Mouse (Mus musculus): Measurements from ENCODE around the gene Mbd4. TPM values are rescaled to one million over a fixed set of nuclear protein-coding genes. Genes with fewer than 3 reads are reported as not detected.

Mbd4 gene
- total and polyA plus RNA-seq, 3 experiments, result 6.4 to 10.1 TPM; not detected in 1

DNA sequence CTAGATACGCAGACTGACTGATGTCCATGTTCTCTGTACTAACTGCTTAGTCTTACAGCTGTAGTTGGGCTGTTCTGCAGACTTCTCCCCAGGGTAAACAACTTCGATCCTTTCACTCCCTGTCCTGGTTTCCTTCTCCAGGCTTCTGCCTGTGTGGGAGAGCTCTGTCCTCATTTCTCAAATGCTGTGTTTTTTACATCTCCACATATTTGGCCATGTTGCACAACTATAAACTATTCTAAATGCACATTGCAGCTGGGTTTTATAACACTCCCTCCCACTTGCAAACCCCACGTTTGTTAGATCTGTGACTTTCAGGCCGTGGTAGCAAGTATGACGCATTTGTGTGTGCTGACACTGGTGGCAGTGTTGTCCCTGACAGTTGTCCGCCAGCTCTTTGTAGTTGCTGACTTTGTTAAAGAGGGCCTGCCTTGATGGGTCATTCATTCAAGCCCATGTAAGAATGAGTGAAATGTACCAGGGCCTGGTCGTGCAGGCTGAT, 10.2 kb upstream of the Mbd4 start:
- H3K27ac ChIP-seq (ENCODE audit: control insufficient read depth, low read depth, low read length), result no peak overlapping the region
- no peak overlapping the region for H3K4me3 ChIP-seq (ENCODE audit: control insufficient read depth in 1 of 2, insufficient read depth in 1 of 2, low read depth in 2 of 2, low read length in 2 of 2)
- no peak overlapping the region for H3K9ac ChIP-seq (ENCODE audit: control insufficient read depth, low read depth, low read length, poor library complexity, severe bottlenecking)
- H3K4me1 ChIP-seq (ENCODE audit: control insufficient read depth in 1 of 2, insufficient read depth in 2 of 2, low read length in 2 of 2), result no peaks in the 10 kb centered on the region
- no peaks in the 10 kb centered on the region for H3K9me3 ChIP-seq (replicated peaks; ENCODE audit: insufficient read depth, low read length)
- H3K36me3 ChIP-seq (ENCODE audit: control insufficient read depth in 1 of 2, insufficient read depth in 2 of 2, low read length in 2 of 2), result no peaks in the 10 kb centered on the region
- DNase-seq (ENCODE audit: low read depth, low spot score), result no peak
- TF ChIP-seq GATA1 (IDR thresholded peaks at IDR 0.05; ENCODE audit: low read depth, low read length) (no peak), UBTF (IDR thresholded peaks at IDR 0.05; ENCODE audit: borderline replicate concordance, insufficient read depth, low read depth, low read length) (no peak), JUND (IDR thresholded peaks at IDR 0.05; ENCODE audit: low read depth, low read length) (no peak), USF1 (IDR thresholded peaks at IDR 0.05; ENCODE audit: low read depth, low read length) (no peak), MAX (IDR thresholded peaks at IDR 0.05; ENCODE audit: low read length) (no peak), ZKSCAN1 (IDR thresholded peaks at IDR 0.05; ENCODE audit: low read depth, low read length) (no peak), USF2 (IDR thresholded peaks at IDR 0.05; ENCODE audit: borderline replicate concordance in 1 of 2, insufficient read depth in 1 of 2, low read depth in 1 of 2, low read length in 2 of 2) (no peak), HCFC1 (IDR thresholded peaks at IDR 0.05; ENCODE audit: low read depth, low read length) (no peak), POLR2A (IDR thresholded peaks at IDR 0.05; ENCODE audit: control insufficient read depth in 1 of 2, insufficient read depth in 1 of 2, low read depth in 1 of 2, low read length in 2 of 2, poor library complexity in 1 of 2) (no peak), CHD1 (IDR thresholded peaks at IDR 0.05; ENCODE audit: low read depth, low read length) (no peak), SIN3A (IDR thresholded peaks at IDR 0.05; ENCODE audit: low read length) (no peak), ZC3H11A (IDR thresholded peaks at IDR 0.05; ENCODE audit: low read depth, low read length) (no peak), E2F4 (IDR thresholded peaks at IDR 0.05; ENCODE audit: borderline replicate concordance, low read depth, low read length) (no peak), POLR2AphosphoS2 (IDR thresholded peaks at IDR 0.05; ENCODE audit: low read length) (no peak), CTCF (IDR thresholded peaks at IDR 0.05 in 2 of 3, conservative IDR thresholded peaks at IDR 0.05 in 1 of 3; ENCODE audit: control insufficient read depth in 1 of 3, insufficient read depth in 1 of 3, low read depth in 2 of 3, low read length in 3 of 3, poor library complexity in 1 of 3, severe bottlenecking in 1 of 3) (no peak), ZNF384 (IDR thresholded peaks at IDR 0.05; ENCODE audit: low read depth, low read length) (no peak), ZMIZ1 (IDR thresholded peaks at IDR 0.05; ENCODE audit: low read depth, low read length) (no peak)
- H3K79me2 ChIP-seq (ENCODE audit: control insufficient read depth, insufficient read depth, low read length, poor library complexity), result no peaks in the 10 kb centered on the region
- H3K27me3 ChIP-seq (ENCODE audit: control insufficient read depth in 1 of 2, insufficient read depth in 2 of 2, low read length in 2 of 2), result no peaks in the 10 kb centered on the region

DNA sequence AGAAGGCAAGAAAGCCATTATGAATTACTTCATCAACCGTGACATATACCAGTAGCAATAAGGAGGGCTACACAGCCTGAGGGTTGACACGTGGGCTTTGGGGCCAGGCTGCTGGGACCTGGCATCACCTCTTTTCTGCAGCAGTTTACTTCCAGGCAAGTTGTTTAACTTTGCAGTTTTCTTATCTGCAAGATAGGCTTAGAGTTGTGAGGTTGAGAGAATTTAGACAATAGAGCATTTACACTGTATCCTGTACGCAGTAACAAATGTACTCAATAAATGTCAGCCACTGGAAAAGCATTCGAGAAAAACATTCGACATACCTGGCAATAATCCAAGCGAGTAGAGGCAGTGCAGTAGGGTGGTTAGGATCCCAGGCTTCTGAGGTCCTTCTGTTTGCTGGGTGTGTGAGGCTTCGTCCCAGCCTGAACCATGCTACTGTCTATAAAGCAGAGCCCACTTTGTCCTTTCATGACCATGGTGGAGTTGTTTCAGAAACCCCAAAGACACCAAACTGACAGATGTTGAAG, 6.9 kb upstream of the Mbd4 start:
- no peak for DNase-seq (ENCODE audit: low read depth, low spot score)
- no peaks in the 10 kb centered on the region for H3K9me3 ChIP-seq (replicated peaks; ENCODE audit: insufficient read depth, low read length)
- no peaks in the 10 kb centered on the region for H3K27me3 ChIP-seq (ENCODE audit: control insufficient read depth in 1 of 2, insufficient read depth in 2 of 2, low read length in 2 of 2)
- no peaks in the 10 kb centered on the region for H3K4me1 ChIP-seq (ENCODE audit: control insufficient read depth in 1 of 2, insufficient read depth in 2 of 2, low read length in 2 of 2)
- no peak overlapping the region for H3K9ac ChIP-seq (ENCODE audit: control insufficient read depth, low read depth, low read length, poor library complexity, severe bottlenecking)
- TF ChIP-seq MXI1 (IDR thresholded peaks at IDR 0.05; ENCODE audit: low read depth, low read length), result no peak
- TF ChIP-seq POLR2AphosphoS5 (IDR thresholded peaks at IDR 0.05; ENCODE audit: borderline replicate concordance, low read depth, low read length), result no peak
- TF ChIP-seq CHD1 (IDR thresholded peaks at IDR 0.05; ENCODE audit: low read depth, low read length), result no peak
- no peak for TF ChIP-seq KAT2A (conservative IDR thresholded peaks at IDR 0.05; ENCODE audit: low read depth, low read length)
- TF ChIP-seq POLR2A (IDR thresholded peaks at IDR 0.05; ENCODE audit: control insufficient read depth in 1 of 2, insufficient read depth in 1 of 2, low read depth in 1 of 2, low read length in 2 of 2, poor library complexity in 1 of 2), result no peak
- TF ChIP-seq USF1 (IDR thresholded peaks at IDR 0.05; ENCODE audit: low read depth, low read length), result no peak
- no peak for TF ChIP-seq GABPA (IDR thresholded peaks at IDR 0.05; ENCODE audit: low read depth, low read length)
- no peak for TF ChIP-seq BHLHE40 (IDR thresholded peaks at IDR 0.05; ENCODE audit: borderline replicate concordance, low read depth, low read length)
- no peak for TF ChIP-seq MAFK (IDR thresholded peaks at IDR 0.05; ENCODE audit: borderline replicate concordance, low read depth, low read length)
- TF ChIP-seq MAX (IDR thresholded peaks at IDR 0.05; ENCODE audit: low read length), result no peak
- no peak for TF ChIP-seq MEF2A (IDR thresholded peaks at IDR 0.05; ENCODE audit: extremely low read depth, insufficient replicate concordance, low read depth, low read length, poor library complexity, severe bottlenecking)
- no peaks in the 10 kb centered on the region for H3K79me2 ChIP-seq (ENCODE audit: control insufficient read depth, insufficient read depth, low read length, poor library complexity)
- no peaks in the 10 kb centered on the region for H3K36me3 ChIP-seq (ENCODE audit: control insufficient read depth in 1 of 2, insufficient read depth in 2 of 2, low read length in 2 of 2)
- H3K4me3 ChIP-seq (ENCODE audit: control insufficient read depth in 1 of 2, insufficient read depth in 1 of 2, low read depth in 2 of 2, low read length in 2 of 2), result no peak overlapping the region
- no peak overlapping the region for H3K27ac ChIP-seq (ENCODE audit: control insufficient read depth, low read depth, low read length)
